Mouse (Mus musculus): ENCODE data around the gene Slc41a2.
"Not testable (repeated sequence)": the region's sequence is repeated elsewhere in the genome, so short reads cannot be mapped to it uniquely, and the experiment has no call there.

Gene Slc41a2

DNA sequence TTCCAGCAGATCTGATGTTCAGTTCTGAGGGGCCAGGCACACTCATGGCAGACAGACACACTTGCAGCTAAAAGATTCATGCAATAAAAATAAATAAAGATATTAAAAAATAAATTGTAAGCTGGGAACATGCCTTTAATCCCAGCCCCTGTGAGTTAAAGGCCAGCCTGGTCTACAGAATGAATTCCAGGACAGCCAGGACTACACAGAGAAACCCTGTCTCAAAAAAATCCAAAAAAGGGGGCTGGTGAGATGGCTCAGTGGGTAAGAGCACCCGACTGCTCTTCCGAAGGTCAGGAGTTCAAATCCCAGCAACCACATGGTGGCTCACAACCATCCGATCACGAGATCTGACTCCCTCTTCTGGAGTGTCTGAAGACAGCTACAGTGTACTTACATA is 14.1 kb upstream of the Slc41a2 start:
- DNase-seq: not testable (repeated sequence)

DNA sequence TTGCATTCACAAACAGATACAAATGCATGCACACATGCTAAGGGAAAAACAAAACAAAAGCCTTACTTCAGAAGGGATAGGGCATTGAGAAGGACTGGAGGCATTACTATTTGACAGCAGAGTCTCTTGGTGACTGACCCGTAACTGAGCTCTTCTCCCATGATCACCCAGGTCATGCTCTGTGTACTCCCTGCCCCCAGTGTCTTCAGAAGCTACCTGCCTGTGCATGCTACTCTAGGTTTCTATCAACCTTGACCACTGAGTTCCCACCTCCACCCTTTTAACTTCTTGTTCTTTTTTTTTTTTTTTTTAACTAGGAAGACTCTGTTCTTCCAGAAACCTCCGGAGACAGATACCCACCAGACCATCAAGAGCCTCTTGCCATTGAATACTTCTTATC is 13.0 kb upstream of the Slc41a2 start:
- DNase-seq: no peak

DNA sequence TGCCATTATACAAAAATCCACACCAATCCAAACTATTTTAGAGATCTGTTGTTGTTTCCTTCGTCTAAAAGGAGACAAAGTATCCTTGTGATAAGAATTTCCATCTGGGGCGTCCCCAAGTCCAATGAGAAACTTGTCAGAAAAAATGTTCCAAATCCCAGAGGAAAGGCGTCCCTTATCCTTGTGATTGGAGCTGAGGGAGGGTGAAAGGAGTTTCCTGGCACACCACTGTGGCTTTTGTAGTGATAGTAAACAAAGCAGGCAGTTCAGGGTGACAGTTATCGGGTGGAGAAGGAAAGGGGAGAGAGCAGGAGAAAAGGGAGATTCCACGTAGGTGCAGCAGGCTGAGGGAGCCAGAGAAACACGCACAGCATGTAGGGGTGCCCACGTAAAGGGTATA is 9.8 kb upstream of the Slc41a2 start:
- DNase-seq: no peak

DNA sequence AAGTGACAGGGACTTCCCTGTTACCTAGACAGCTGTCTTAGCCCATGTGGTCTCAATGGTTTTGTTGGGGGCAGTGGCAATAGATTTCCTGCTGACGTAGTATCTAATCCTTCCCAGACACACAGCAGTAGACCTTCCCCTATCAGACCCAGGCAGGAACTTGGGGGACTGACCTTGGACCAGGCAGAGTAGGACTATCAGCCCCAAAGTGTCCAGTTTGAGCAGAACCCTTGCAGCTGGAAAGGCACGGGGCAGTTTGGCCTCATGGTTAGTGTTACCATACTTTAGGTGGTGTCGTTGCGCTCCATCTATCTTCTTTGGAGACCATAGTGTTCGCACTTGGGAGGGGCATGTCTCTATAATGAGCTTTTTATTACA is 8.7 kb upstream of the Slc41a2 start:
- no peak for DNase-seq

DNA sequence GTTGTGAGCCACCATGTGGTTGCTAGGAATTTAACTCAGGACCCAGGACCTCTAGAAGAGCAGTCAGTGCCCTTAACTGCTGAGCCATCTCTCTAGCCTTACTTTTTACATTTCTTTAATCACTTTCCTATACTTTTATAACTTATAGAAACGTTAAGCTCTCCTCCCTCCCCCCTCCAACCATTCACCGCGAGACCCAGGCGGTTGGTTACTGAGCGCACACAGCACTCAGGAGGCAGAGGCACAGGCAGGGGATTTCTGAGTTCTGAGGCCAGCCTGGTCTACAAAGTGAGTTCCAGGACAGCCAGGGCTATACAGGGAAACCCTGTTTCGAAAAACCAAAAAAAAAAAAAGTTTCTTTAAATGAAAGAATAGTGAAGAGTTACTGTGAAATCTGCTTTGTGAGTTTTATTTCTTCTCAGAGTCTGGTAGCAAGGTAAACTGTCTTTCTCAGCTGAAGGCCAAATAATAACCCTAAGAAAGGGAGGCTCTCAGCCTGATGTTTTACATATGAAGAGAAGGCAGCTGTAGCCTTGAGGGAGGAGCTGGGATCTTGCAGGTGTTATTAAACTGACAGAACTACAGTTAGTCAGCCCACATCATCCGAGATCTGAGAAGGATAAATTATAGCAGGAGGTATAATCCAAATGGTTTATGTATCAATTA is 8.1 kb upstream of the Slc41a2 start:
- DNase-seq: no peak

DNA sequence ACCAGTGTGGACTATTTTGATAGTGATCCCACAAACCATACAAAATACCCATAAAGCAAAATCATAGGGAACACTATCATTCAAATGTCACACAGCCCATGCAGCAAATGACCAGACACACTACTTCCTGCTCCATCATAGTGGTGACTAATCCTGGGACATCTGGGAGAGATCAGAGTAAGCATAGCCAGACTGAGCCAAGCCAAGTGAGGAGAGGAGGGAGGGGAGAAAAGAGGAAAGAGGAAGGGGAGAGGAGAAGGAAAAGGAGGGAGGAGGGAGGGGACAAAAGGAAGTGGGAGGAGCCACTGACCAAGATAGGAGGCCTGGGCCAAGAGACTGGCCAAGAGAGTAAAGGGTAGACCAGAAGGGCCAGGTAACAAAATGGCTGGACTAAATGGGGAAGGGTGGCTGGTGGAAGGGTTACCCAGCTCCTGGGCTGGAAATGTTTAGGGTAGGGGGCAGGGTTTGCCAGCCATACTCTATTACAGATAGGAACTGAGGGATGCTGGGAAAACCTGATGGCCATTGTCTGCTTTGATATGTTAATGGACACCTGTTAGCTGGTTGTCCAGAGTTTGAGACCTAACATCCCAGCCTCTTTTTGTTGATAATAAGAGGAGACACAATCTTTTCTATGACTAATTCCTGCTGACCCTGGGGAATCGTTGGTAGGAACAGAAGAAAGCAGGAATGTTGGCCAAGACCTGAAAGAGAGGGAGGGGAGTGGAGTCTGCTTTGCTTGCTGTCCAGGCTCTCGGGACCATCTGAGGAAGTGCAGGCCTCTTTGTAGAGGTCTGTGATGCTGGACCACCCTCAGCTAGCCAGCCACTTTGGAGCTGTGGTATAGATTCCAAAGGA is 6.4 kb upstream of the Slc41a2 start:
- no peak for DNase-seq

DNA sequence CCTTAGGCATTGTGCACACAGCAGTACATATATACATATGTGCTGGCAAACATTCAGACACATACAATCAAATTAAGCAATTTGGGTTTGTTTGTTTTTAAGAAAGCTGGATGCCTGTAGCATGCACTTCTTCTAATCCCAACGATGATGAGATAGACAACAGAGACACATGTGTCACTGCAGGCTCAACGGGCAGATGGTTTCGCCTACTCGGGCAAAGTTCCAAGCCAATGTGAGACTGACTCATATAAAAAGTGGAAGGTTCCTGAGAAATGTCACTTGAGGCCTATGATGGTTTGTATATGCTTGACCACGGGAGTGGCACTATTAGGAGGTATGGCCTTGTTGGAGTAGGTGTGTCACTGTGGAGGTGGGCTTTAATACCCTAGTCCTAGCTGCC is 5.5 kb upstream of the Slc41a2 start:
- DNase-seq: no peak

DNA sequence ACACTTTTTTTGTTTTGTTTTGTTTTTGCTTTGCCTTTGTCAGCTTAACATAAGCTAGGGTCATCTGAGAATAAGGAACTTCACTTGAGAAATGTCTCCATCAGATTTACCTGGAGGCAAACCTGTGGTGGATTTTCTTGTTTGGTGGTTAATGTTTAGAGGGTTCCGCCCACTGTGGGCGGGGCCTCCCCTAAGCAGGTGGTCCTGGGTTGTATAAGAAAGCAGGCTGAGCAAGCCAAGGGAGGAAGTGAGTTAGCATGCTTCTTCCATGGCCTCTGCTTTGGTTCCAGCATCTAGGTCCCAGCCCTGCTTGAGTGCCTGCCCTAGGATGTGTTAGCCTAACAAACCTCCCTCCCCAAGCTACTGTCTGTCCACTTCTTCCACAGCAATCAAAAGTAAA is 3.5 kb upstream of the Slc41a2 start:
- no peak for DNase-seq

DNA sequence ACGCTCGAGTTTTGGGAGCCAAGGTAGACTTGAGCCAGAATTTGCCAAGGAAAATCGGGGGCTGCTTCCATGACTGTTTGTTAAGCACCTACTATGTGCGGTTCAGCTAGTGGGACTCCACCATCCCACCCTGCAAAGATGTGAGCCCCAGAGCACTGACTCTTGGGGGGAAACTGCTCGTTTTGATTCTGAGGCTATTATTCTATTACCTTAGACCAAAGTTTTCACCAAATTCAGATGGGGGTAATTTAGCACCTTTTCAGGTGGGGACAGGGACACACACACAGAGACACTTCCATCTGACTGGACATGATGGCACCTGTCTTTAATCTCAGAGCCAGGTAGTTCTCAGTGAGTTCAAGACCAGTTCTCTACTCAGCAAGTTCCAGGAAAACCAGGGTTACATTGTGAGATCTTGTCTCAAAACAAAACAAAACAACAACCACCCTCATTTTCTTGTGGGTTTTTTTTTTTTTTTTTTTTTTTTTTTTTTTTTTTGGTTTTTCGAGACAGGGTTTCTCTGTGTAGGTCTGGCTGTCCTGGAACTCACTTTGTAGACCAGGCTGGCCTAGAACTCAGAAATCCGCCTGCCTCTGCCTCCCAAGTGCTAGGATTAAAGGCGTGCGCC is 403 bp upstream of the Slc41a2 start:
- DNase-seq: no peak

DNA sequence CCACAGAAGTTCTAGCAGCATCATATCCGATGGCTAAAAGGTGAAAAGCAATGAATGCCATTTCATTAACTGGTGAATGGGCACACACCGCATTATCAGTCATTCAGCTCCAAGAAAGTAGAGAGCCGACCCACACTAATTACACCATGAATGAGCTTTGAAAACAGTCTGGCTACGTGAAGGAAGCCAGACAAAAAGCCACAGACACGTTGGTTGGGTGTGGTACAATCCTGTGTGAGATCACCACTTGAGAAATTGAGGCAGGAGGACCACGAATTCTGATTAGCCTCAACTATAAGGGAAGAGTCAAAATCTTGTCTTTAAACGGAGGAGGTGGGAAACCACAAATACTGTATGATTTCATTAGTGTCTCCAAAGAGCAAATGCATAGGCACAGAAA is 1.3 kb downstream of the Slc41a2 start:
- DNase-seq: no peak

DNA sequence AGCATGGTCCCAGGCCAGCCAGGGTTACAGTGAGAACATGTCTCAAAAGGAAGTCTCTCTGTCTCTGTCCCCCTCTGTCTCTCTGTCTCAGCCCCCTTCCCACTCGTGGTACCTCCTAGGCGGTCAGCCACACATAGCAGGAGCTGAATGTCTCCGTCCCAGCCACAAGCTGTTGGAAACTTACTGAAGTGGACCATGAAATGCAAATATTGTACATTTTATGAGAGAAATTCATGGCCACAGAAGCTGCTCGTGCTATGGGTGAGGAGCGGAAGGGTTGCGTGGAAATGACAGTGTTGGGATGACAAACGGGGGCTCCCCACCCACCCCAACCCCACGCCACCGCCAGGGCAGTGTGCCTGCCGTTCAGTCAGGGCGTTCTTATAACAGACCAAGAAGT is 5.1 kb downstream of the Slc41a2 start:
- DNase-seq: no peak

DNA sequence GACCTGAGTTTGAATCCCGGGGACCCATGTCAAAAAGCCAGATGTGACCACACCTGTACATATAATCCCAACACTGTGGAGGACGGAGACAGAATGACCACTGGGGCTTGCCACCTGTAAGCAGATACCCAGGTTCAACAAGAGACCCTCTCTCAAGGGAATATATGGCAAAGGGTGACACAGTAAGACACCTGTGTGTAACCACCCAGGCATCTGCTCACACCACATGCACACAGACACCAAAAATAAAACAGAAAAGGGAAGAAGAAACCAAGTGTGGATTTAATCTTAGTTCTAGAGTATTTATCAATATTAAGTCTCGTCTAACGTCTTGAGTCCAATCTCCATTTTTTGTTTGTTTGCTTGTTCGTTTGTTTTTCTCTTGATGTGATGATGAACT is 5.9 kb downstream of the Slc41a2 start:
- no peak for DNase-seq

DNA sequence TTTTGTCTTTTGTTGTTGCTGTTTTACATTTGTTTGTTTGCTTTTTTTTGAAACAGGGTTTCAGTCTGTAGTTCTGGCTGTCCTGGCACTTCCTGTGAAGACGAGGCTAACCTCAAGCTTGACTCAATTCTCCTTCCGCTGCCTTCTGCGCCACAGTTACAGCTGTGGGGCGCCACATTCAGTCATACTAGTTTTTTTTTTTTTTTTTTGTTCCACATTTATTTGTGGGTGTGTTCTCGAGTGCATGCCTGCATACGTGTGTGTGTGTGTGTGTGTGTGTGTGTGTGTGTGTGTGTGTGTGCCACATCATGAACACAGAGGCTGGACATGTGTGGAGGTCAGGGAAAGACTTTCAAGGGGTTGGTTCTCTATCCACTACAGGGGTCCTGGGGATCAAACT is 7.3 kb downstream of the Slc41a2 start:
- no peak for DNase-seq

DNA sequence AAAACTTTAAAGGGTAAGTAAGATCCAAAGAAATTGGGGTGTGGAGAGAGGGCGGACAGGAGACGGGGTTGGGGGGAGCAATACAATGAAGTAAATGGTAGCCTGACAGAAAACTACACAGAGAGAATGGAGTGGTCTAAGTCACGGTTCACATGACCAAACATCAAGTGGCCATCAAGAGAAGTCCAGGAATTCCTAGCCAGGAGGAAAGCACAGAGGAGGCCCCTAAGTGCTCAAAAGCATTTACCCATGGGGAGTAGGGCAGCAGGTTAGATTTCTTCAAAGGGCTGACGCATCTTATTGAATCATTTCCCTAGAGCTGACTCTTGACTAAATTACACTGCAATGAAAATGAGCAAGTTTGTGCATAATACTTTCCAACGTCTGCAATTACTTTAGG is 8.9 kb downstream of the Slc41a2 start:
- DNase-seq: no peak

DNA sequence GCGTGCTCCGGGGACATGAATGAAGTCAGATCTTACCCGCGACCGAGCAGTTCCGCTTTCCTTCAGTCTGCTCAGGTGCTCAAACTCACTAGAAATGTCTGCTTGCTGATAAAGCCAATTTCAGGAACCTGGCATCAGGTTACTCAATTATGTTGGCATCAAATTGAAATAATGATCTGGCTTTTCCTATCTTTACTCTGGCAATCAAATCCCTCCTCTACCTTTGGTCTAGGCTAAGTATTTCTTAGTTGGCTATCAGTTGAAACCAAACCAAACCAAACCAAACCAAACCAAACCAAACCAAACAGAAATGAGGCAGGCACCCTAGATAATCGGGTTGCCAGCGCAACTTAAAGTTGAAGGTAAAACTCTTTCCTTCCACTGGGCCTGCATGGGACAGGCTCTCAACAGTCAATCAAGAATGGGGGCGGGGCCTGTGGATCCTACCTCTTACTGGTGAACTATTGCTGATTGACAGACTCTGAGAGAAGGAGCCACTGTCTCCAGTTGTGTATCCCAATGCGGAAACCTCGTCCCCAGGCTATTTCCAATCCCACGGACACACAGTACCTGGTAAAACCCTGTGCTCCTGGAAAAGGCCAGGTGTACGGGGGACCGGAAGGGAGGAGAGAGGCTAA is 10.9 kb downstream of the Slc41a2 start:
- no peak for DNase-seq

DNA sequence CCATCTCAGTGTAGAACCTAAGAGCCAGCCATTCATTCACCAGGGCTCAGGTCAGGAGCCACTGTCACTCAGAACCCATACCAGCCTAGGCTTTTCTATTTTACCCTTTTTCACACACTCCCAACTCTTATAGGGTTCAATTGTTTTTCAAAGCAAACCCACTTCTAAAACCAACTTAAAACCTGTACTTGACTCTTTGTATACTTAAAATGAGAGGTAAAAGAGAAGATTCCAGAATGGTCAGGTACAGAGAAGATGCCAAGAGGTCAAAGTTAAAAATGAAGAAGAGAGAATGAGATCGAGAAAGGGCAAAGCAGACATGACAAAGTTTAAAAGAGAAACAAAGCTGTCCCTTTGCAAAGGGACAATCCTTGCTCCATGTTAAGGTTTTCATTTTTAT is 11.8 kb downstream of the Slc41a2 start:
- DNase-seq: no peak

DNA sequence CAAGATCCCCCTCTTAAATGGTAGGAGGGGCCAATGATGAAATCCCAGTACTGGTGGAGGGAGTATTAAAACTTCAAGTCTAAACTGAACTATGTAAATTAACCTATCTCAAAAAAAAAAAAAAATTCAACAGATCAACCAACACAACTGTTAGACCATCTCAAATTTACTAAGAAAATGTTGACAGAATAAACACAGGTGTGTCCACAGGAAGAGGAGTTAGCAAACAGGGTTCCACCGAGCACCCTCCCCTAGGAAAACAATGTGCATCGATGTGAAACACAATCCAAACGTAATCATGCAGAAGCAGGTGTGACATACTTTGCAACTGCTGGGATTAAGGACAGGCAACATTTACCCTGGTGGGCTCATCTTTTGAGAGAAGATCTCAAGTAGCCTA is 12.8 kb downstream of the Slc41a2 start:
- DNase-seq: no peak

DNA sequence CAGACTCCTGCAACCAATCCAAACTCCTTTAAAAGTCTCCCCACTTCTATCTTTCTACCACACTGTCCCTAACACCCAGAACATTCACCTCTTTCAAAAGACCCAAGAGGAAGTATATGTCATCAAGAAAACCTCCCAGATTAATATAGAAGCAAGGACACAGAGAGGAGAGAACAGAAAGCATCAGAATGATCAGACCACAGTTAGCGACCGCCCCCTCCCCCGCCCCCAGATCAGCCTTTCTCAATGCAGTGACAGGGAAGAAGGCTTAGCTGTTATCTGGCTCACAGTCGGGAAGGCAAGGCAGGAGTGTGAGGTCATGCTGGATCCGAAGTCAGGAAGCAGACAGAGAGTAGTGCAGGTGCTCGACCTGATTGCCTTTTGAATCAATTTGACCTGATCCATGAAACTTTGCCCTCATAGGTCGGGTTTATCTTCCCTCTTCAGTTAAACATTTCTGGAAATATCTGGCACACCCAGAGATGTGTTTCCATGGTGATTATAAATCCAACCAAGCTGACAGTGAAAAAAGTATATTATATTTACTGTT is 15.1 kb downstream of the Slc41a2 start:
- no peak for DNase-seq

DNA sequence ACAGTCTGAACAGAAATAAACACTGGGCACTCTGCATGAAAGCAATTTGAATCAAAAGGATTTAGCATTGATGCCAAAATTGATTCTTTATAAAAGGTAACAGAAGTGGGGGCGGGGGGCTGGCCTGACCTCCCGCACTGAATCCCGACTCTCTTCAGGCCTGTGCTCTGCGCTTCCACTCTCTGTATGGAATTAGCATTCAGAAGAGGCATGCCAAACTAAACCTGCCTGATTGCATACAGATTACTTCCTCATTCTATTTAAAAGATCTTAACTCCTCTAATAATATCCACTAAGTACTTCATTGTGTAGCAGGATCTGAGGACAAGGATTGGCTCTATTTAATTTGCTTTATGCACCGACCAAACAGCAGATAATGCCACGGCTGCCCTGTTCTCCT is 16.2 kb downstream of the Slc41a2 start:
- DNase-seq: no peak

DNA sequence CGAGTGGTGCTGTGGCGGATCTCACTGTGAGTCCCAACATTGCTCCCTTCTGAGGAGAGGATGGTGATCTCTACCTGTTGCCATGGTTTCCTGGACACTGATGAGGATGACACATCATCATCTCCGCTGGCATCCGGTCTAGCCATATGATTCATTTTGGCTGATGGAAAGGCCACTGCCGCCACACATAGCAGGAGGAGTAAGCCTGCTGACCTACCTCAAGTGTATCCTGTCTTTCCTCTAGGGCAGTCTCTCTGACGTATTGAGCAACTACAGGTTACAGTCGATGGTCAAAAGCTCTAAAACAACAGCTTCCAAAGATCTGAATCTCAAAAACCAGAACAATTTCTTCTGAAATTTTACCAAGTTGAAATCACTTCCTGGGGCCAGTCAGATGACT is 16.8 kb downstream of the Slc41a2 start:
- no peak for DNase-seq

DNA sequence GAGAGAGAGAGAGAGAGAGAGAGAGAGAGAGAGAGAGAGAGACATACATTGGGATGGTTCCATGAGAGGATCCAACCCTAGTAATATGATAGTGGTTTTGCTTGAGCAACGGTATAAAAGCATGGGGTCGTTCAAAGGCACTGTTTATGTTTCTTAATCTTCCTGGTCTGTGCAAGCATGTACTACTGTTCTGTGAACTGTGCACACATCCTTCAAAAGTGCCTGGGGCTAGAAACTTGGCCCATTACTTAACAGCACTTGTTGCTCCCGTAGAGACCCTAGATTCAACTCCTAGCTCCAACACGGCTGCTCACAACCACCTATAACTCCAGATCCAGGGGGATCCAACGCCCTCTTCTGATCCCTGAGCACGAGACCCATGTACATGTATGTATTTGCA is 17.3 kb downstream of the Slc41a2 start:
- DNase-seq: no peak

DNA sequence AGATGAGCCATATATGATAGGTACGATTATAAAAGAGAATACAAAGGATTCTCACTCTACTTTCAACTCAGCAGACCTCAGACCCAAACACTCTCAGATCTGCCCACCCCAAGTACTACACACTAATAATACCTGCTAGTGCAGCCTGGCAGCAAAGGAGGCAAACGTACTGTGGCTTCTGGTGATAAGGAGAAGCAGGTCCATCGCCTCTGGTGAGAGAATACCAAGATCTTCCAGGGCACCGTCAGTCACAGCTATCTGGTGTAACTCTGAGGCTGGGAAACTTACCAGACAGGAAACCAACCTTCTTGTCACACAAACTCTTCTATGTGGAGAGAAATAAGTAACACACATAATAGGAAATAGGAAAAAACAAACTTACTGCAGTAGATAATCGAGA is 24.6 kb downstream of the Slc41a2 start:
- no peak for DNase-seq

DNA sequence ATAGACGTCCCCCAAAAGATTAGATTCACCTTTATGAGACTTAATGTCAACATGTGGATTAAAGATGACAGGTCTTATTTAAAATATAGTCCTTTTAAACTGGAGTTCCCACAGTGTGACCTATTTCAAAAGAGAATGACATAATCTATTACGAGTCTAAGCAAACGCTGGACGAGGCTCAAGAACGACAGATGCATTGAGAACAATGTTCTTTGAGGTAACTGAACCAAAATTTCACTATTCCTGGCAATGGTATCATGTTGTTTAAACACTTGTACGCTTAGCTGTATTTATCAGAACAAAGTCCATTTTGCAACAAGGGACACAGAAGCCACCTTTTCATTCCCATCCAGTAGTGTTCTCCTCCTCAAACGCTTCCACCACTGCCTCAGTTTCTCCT is 27.3 kb downstream of the Slc41a2 start:
- no peak for DNase-seq

DNA sequence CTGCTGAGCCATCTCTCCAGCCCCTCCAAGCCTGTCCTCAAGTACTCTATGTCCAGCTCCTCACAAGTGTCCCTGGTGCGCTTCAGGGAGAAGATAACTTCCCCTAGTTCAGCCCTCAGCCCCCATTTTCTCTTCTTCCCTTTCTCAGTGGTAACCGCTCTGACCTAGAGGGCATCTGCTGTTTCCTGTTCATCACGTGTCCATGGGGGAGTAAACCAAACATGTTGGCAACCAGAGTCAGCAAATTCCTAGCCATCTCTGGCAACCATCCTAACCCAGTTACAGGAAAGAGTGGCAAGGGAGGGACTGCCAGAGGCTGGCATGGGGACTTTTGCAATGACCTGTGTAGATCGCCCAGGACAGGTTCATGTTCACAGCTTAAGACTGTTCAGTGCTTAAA is 36.0 kb downstream of the Slc41a2 start:
- no peak for DNase-seq
